Mouse (Mus musculus) embryonic facial prominence, embryonic 15.5 days (tissue): Measurements from ENCODE around the gene Sept8. TPM values are rescaled to one million over a fixed set of nuclear protein-coding genes. Genes with fewer than 3 reads are reported as not detected.
A peak's percentile ranks its signal among the peaks of the same experiment; 100 is the strongest.

Experiments used
- ATAC-seq: fragments of 200-750 bp; cut with Nextera tagmentation; 2 replicates; pipeline ENCODE4 v1.8.0; 2017; ENCODE audit warnings: low read depth, moderate TSS enrichment; ENCODE audit not compliant: insufficient number of reproducible peaks, low FRiP score, low TSS enrichment
- H3K27ac ChIP-seq: fragments of 300-500 bp; sonication (generic); replicated peaks from 2 replicates; pipeline ENCODE4 v1.5.1; 2015; ENCODE audit warnings: mild to moderate bottlenecking, inconsistent platforms
- H3K27me3 ChIP-seq: fragments of 300-500 bp; sonication (generic); 2 replicates; pipeline ENCODE4 v1.6.1; 2015; ENCODE audit warnings: inconsistent platforms
- H3K36me3 ChIP-seq: fragments of 300-500 bp; sonication (generic); 2 replicates; pipeline ENCODE4 v1.6.1; 2015; ENCODE audit warnings: mild to moderate bottlenecking, inconsistent platforms
- H3K4me1 ChIP-seq: fragments of 300-500 bp; sonication (generic); 2 replicates; pipeline ENCODE4 v1.6.1; 2015; ENCODE audit warnings: inconsistent platforms
- H3K4me2 ChIP-seq: fragments of 300-500 bp; sonication (generic); replicated peaks from 2 replicates; pipeline ENCODE4 v1.6.1; 2015; ENCODE audit warnings: mild to moderate bottlenecking, inconsistent platforms
- H3K4me3 ChIP-seq: fragments of 300-500 bp; sonication (generic); replicated peaks from 2 replicates; pipeline ENCODE4 v1.5.1; 2015; ENCODE audit warnings: mild to moderate bottlenecking, inconsistent platforms
- H3K9ac ChIP-seq: fragments of 300-500 bp; sonication (generic); 2 replicates; pipeline ENCODE4 v1.6.1; 2015; ENCODE audit warnings: inconsistent platforms
- H3K9me3 ChIP-seq: fragments of 300-500 bp; sonication (generic); replicated peaks from 2 replicates; pipeline ENCODE4 v1.6.1; 2016; ENCODE audit warnings: inconsistent platforms
- WGBS: fragments of 180-500 bp; shearing (Covaris S2); methylation state at CpG from one replicate; pipeline ENCODE4 v1.1.7; 2015; 5-methylcytosine and 5-hydroxymethylcytosine counted together
- polyA plus RNA-seq: library from polyadenylated mRNA; unstranded; fragments of >200 nt; fragmentation: Nextera tagmentation; extraction: Ambion mirVana; gene quantifications from 2 replicates; pipeline ENCODE4 v1.2.1, GENCODE M21; 2015

Sept8 gene
- polyA plus RNA-seq, 1 experiment from 2014 or later = 47.9 TPM

DNA sequence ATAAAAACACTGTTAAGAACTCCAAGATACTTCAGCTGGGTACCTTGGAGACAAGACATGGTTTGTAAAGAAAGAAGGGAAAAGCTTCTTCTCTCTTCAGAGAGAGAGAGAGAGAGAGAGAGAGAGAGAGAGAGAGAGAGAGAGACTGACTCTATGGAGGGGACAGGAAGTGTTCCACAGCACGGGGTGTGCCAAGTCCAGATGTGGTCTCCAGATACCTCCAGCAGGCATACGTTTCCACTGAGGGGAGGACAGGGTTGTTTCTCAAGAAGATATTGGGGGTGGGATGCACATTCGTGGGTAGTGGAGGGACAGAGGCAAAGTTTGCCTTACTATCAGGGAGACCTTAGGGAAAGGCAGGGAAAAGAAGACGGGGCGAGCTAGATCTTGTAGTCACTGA is 298 bp upstream of the Sept8 start:
- Histone ChIP-seq H3K4me3 (peak overlapping the region; percentile 81), H3K9ac (peak overlapping the region; percentile 69; the same call in 1 of the 2 replicates), H3K9me3 (no peaks in the 10 kb centered on the region), H3K27ac (peak overlapping the region; percentile 93), H3K36me3 (no peaks in the 10 kb centered on the region), H3K4me2 (peak overlapping the region; percentile 78), H3K27me3 (no peaks in the 10 kb centered on the region), H3K4me1 (peaks cover 54% of the 10 kb centered on the region)
- 37% methylated on average over 5 of the region's 5 CpGs for WGBS
- no peak for ATAC-seq

DNA sequence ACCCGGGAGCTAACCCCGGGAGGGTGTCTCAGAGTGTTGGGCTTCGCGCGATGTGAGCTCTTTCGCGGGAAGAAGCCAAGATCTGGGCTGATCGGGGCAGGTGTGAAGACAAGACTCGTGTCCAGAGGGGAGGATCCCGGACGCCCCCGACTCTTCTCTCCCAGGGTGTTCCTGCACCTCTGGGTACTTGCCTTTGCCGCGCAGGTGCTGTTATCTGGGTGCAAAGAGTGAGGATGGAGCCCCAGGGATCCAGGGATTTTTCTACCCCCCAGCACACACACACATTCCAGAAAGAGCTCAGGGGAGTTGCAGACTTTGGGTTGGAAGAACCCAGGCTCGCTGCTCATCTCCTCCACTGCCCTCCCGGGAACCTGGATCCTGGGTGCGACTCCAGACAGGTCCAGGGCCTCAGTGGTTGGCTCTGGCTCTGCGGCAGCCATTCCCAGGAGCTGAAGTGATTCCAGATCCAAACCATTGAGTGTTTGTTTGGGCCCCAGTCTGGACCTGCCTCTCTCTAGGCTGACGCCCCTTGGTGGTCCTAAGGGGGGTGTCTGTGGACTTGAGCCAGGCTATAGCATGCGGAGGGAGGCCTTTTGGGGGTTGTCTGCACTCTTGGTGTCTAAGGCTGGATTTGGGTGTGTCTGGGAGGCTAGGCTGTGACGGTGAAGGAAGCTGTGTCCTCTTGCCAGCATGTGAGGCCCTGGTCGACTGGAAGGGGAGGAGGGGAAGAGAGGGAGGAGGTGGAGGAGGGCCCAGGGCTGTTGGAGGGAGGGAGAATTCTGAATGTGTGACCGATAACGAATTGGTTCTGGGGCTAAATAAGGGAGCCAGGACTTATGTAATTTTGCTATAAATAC is 1.3 kb downstream of the Sept8 start:
- H3K36me3 ChIP-seq = no peaks in the 10 kb centered on the region
- no peaks in the 10 kb centered on the region for H3K27me3 ChIP-seq
- H3K4me1 ChIP-seq = peaks cover 68% of the 10 kb centered on the region
- H3K9ac ChIP-seq = peak overlapping the region; percentile 69
- ATAC-seq = peak; percentile 51
- peak overlapping the region; percentile 93 for H3K27ac ChIP-seq
- H3K9me3 ChIP-seq = no peaks in the 10 kb centered on the region
- H3K4me2 ChIP-seq = peak overlapping the region; percentile 78
- peak overlapping the region; percentile 81 for H3K4me3 ChIP-seq
- whole genome bisulfite sequencing = under 1% methylated on average over 24 of the region's 24 CpGs

DNA sequence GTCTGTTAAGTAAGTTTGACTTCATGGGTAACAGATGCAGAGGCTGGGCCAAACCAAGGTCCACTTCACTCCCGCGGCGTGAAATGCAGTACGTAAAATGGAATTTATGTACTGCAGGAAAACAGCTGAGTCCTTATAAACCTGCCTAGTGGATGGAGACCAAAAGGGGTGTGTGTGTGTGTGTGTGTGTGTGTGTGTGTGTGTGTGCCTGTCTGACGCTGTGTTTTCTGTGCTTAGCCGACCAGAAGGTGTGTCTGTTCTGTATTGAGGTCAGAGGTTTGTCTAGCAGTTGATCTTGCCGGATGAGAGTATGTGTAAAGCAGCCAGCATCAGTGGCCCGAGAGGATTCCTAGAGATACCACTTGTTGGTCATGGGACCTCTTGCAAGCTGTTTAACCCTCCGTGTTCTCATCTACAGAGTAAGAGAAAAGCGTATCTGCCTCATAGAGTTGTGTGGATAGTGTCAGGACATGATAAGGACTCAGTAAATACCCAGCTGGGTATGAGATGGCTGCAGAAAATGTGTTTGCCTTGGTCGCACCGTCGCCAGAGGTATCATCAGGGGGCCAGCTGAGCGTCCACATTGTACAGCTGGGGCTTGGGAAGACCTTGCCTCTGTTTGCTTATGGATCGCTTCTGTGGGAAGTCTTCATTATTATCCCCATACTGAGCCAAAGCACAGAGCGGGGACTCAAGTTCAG is 2.2 kb downstream of the Sept8 start:
- Histone ChIP-seq H3K4me1 (peaks cover 75% of the 10 kb centered on the region), H3K9ac (no peak overlapping the region), H3K4me2 (peak overlapping the region; percentile 78), H3K27me3 (no peaks in the 10 kb centered on the region), H3K4me3 (peak overlapping the region; percentile 81), H3K27ac (peak overlapping the region; percentile 93), H3K9me3 (no peaks in the 10 kb centered on the region), H3K36me3 (no peaks in the 10 kb centered on the region)
- WGBS = 42% methylated on average over 16 of the region's 16 CpGs
- ATAC-seq = no peak

- no peak for ATAC-seq
- Histone ChIP-seq H3K4me2 (peak overlapping the region; percentile 78), H3K36me3 (no peaks in the 10 kb centered on the region), H3K9me3 (no peaks in the 10 kb centered on the region), H3K4me1 (peaks cover 75% of the 10 kb centered on the region), H3K27me3 (no peaks in the 10 kb centered on the region), H3K9ac (no peak overlapping the region), H3K27ac (peak overlapping the region; percentile 93; the same call in 1 of the 2 replicates), H3K4me3 (peak overlapping the region; percentile 81)
- WGBS = 68% methylated on average over 7 of the region's 7 CpGs
Measured at GRCm38 (mm10) chr11:53521821-53522131, 2.7 kb downstream of the Sept8 start.

- H3K36me3 ChIP-seq = no peaks in the 10 kb centered on the region
- no peak overlapping the region for H3K4me2 ChIP-seq
- no peak overlapping the region for H3K4me3 ChIP-seq
- H3K9ac ChIP-seq = no peak overlapping the region
- H3K27me3 ChIP-seq = no peaks in the 10 kb centered on the region
- WGBS = 89% methylated on average over 3 of the region's 3 CpGs
- H3K27ac ChIP-seq = no peak overlapping the region
- no peaks in the 10 kb centered on the region for H3K9me3 ChIP-seq
- H3K4me1 ChIP-seq = peaks cover 71% of the 10 kb centered on the region
- no peak for ATAC-seq
Measured at GRCm38 (mm10) chr11:53522362-53522761, 3.3 kb downstream of the Sept8 start.

DNA sequence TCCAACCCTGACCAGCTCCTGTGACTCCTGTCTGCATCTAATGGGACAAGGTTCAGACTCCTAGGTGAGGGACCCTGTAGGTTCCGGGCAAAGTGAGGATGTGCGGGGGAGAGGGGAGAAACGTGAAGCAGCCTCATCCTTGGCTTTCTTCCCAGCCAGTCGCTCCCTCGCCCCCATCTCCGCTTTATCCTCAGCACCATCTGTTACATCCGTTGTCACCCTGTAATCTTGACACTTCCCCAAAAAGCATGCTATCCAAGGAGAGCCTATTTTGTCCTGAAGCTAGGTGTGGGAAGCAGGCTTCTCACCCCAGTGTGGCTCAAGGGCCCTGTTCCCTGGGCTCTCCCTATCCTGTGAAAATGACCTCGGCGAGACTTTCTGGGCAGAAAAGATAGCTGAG is 3.9 kb downstream of the Sept8 start:
- peaks cover 74% of the 10 kb centered on the region for H3K4me1 ChIP-seq
- no peak overlapping the region for H3K4me2 ChIP-seq
- no peak for ATAC-seq
- no peaks in the 10 kb centered on the region for H3K36me3 ChIP-seq
- H3K27ac ChIP-seq = no peak overlapping the region
- no peaks in the 10 kb centered on the region for H3K9me3 ChIP-seq
- H3K27me3 ChIP-seq = no peaks in the 10 kb centered on the region
- no peak overlapping the region for H3K9ac ChIP-seq
- 51% methylated on average over 9 of the region's 9 CpGs for WGBS
- H3K4me3 ChIP-seq = no peak overlapping the region

GRCm38 (mm10) chr11:53523545-53524405 is 4.7 kb downstream of the Sept8 start:
- no peak overlapping the region for H3K4me2 ChIP-seq
- H3K4me1 ChIP-seq = peaks cover 79% of the 10 kb centered on the region
- H3K4me3 ChIP-seq = no peak overlapping the region
- H3K9me3 ChIP-seq = no peaks in the 10 kb centered on the region
- no peak overlapping the region for H3K27ac ChIP-seq
- no peak overlapping the region for H3K9ac ChIP-seq
- ATAC-seq = no peak
- H3K27me3 ChIP-seq = no peaks in the 10 kb centered on the region
- H3K36me3 ChIP-seq = no peaks in the 10 kb centered on the region
- 53% methylated on average over 14 of the region's 14 CpGs for WGBS

- H3K9ac ChIP-seq = no peak overlapping the region
- H3K4me2 ChIP-seq = no peak overlapping the region
- no peak overlapping the region for H3K27ac ChIP-seq
- H3K9me3 ChIP-seq = no peaks in the 10 kb centered on the region
- 62% methylated on average over 6 of the region's 6 CpGs for WGBS
- no peaks in the 10 kb centered on the region for H3K27me3 ChIP-seq
- no peak for ATAC-seq
- H3K4me3 ChIP-seq = no peak overlapping the region
- H3K36me3 ChIP-seq = no peaks in the 10 kb centered on the region
- H3K4me1 ChIP-seq = peaks cover 79% of the 10 kb centered on the region
Measured at GRCm38 (mm10) chr11:53524905-53525304, 5.8 kb downstream of the Sept8 start.

- no peak for ATAC-seq
- Histone ChIP-seq H3K4me3 (no peak overlapping the region), H3K27ac (no peak overlapping the region), H3K27me3 (no peaks in the 10 kb centered on the region), H3K36me3 (no peaks in the 10 kb centered on the region), H3K9me3 (no peaks in the 10 kb centered on the region), H3K4me1 (peaks cover 79% of the 10 kb centered on the region), H3K9ac (no peak overlapping the region), H3K4me2 (no peak overlapping the region)
- WGBS = 52% methylated on average over 4 of the region's 4 CpGs
Measured at GRCm38 (mm10) chr11:53525461-53525860, 6.4 kb downstream of the Sept8 start.

DNA sequence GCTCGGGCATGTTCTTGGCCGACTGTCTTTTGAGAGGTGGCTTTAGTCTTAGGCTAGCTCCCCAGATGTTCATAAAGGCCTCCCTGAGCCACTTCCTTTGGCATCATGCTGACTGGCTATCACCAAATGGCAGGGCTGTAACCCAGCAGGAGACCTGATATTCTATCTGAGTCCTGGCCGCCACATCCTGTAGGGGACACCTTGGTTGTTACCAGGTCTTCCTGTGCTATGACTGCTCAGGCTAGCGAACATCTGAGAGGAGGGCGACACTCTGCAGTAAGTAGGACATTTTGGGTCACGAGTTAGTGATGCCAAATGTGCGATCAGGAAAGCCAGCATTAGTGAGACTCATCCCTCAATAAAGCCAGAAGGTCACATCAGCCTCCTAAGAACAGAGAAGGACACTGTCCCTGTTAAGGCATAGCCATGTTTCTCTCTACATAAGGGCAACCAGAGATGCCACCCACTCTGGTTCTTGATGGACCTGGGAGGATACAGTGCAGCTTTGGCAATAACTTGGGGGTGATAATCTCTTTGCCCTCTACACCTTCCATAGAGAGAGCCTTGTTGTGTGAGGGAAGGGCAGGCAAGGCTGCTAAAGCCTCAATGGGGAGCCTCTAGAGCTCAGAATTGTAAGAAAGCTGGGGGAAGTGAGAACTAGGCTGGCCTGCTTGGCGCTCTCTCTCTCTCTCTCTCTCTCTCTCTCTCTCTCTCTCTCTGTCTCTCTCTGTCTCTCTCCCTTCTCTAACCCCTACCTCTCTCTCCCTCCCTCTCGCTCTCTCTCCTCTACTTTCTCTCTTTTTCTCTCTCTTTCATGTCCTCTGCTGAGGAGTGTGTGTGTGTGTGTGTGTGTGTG is 9.6 kb downstream of the Sept8 start:
- Histone ChIP-seq H3K9me3 (no peaks in the 10 kb centered on the region), H3K9ac (no peak overlapping the region), H3K27ac (0 out of 2 replicates have a peak overlapping the region, but pooled peaks have one; percentile 28), H3K36me3 (peaks cover 13% of the 10 kb centered on the region), H3K4me3 (no peak overlapping the region), H3K27me3 (no peaks in the 10 kb centered on the region), H3K4me2 (no peak overlapping the region), H3K4me1 (peaks cover 47% of the 10 kb centered on the region)
- 74% methylated on average over 9 of the region's 9 CpGs for WGBS
- ATAC-seq = no peak
